Mouse (Mus musculus) heart, adult 2 months (tissue): ENCODE data around the gene Gm45808.

Source experiments
- CTCF ChIP-seq: fragments of 200-600 bp; IDR thresholded peaks from 2 replicates; pipeline ENCODE4 v1.8.1; 2022; ENCODE audit warnings: antibody characterized with exemption, mild to moderate bottlenecking, moderate library complexity
- EP300 ChIP-seq: fragments of 200-500 bp; IDR thresholded peaks from 2 replicates; pipeline ENCODE4 v1.6.1; 2011; ENCODE audit warnings: low read depth, low read length, control low read depth; ENCODE audit not compliant: insufficient read depth
- POLR2A ChIP-seq: fragments of 200-500 bp; IDR thresholded peaks from 2 replicates; pipeline ENCODE4 v1.6.1; 2011; ENCODE audit warnings: mild to moderate bottlenecking, low read depth, low read length, control low read depth; ENCODE audit not compliant: insufficient read depth

DNA sequence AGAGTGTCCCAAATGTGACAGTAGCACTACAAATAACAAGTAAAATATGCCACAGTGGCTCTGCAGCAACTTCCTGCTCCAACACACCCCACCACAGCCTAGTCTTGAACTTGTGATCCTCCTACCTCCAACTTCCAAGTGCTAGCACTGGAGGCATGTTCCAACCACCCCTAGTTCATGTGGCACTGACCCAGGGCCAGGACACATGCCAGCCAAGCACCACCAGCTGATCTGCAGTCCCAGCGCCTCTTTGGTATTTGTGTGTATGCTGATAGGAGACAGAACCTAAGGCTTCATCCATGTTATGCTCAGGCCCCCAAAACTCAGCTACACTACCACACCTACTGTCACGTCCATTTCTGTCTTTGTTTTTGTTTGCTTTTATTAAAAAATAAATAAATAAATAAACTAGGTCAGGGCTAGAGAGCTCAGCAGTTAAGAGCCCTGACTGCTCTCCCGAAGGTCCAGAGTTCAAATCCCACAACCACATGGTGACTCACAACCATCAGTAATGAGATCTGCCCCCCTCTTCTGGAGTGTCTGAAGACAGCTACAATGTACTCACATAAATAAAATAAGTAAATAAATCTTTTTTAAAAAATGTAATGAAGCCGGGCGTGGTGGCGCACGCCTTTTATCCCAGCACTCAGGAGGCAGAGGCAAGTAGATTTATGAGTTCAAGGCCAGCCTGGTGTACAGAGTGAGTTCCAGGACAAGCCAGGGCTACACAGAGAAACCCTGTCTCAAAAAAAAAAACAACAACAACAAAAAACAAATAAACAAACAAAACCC lies 22.4 kb downstream of the Gm45808 start:
- TF ChIP-seq EP300, result no peak
- TF ChIP-seq POLR2A, result no peak
- TF ChIP-seq CTCF, result no peak
